Mouse (Mus musculus) cerebellum, postnatal 36 days (tissue): ENCODE results near the gene Pla2g12a.

ENCODE experiments used
- DNase-seq, 2 experiments: peaks; one replicate each; pipeline ENCODE4 v3.0.0; 2021 to 2022; ENCODE audit warnings: mixed read lengths in 2 of 2

Gene Pla2g12a

GRCm38 (mm10) chr3:129901271-129901809 is 22.9 kb downstream of the Pla2g12a start, which contains the start of gene Casp6:
TSS of gene Casp6 (plus strand) at chr3:129901425.
- DNase-seq: peak; percentile 29 to 53

GRCm38 (mm10) chr3:129903369-129903768 is 25.0 kb downstream of the Pla2g12a start:
- no peak for DNase-seq

GRCm38 (mm10) chr3:129903866-129904265 is 25.5 kb downstream of the Pla2g12a start:
- no peak for DNase-seq

- no peak for DNase-seq
Observed at GRCm38 (mm10) chr3:129904381-129905132, 26.2 kb downstream of the Pla2g12a start.

- DNase-seq: no peak
Observed at GRCm38 (mm10) chr3:129912025-129912424, 33.6 kb downstream of the Pla2g12a start.

GRCm38 (mm10) chr3:129913241-129913640 is 34.8 kb downstream of the Pla2g12a start:
- DNase-seq: no peak

GRCm38 (mm10) chr3:129917424-129917823 is 39.0 kb downstream of the Pla2g12a start:
- no peak for DNase-seq

GRCm38 (mm10) chr3:129918434-129918833 is 40.0 kb downstream of the Pla2g12a start:
- peak; percentile 49 to 54 for DNase-seq

GRCm38 (mm10) chr3:129923581-129923980 is 45.2 kb downstream of the Pla2g12a start:
- no peak for DNase-seq

GRCm38 (mm10) chr3:129925861-129926260 is 47.5 kb downstream of the Pla2g12a start:
- DNase-seq: no peak

GRCm38 (mm10) chr3:129930213-129930778 is 51.9 kb downstream of the Pla2g12a start:
- DNase-seq: no peak

- no peak for DNase-seq
Observed at GRCm38 (mm10) chr3:129932443-129932842, 54.0 kb downstream of the Pla2g12a start.

GRCm38 (mm10) chr3:129936561-129936960 is 58.2 kb downstream of the Pla2g12a start:
- no peak for DNase-seq

- no peak for DNase-seq
Observed at GRCm38 (mm10) chr3:129937848-129938247, 59.4 kb downstream of the Pla2g12a start.

- no peak for DNase-seq
Observed at GRCm38 (mm10) chr3:129939058-129939457, 60.7 kb downstream of the Pla2g12a start.

- no peak for DNase-seq
Observed at GRCm38 (mm10) chr3:129940780-129941179, 62.4 kb downstream of the Pla2g12a start.

- DNase-seq: no peak
Observed at GRCm38 (mm10) chr3:129941291-129941690, 62.9 kb downstream of the Pla2g12a start.

- no peak for DNase-seq
Observed at GRCm38 (mm10) chr3:129943813-129944212, 65.4 kb downstream of the Pla2g12a start.
